Mouse (Mus musculus) forebrain, embryonic 14.5 days (tissue): ENCODE results near the gene Ralgps1. TPM values are rescaled to one million over a fixed set of nuclear protein-coding genes. Genes with fewer than 3 reads are reported as not detected.
A peak's percentile ranks its signal among the peaks of the same experiment; 100 is the strongest.

ENCODE experiments used
- ATAC-seq: fragments of 200-750 bp; cut with Nextera tagmentation; 2 replicates; pipeline ENCODE4 v1.8.0; 2017; ENCODE audit warnings: mild to moderate bottlenecking, moderate library complexity
- DNase-seq: peaks from one replicate; pipeline ENCODE4 v3.0.0-alpha.2; 2015; ENCODE audit warnings: low spot score
- H3K27ac ChIP-seq: fragments of 300-500 bp; sonication (generic); 2 replicates; pipeline ENCODE4 v1.5.1; 2014; ENCODE audit warnings: low read depth, mild to moderate bottlenecking, control low read depth, low read length, moderate library complexity
- H3K27me3 ChIP-seq: fragments of 300-500 bp; sonication (generic); replicated peaks from 2 replicates; pipeline ENCODE4 v1.6.1; 2014; ENCODE audit warnings: low read length, control low read depth, mixed read lengths; ENCODE audit not compliant: control insufficient read depth, insufficient read depth
- H3K36me3 ChIP-seq: fragments of 300-500 bp; sonication (generic); 2 replicates; pipeline ENCODE4 v1.6.1; 2014; ENCODE audit warnings: low read length, control low read depth; ENCODE audit not compliant: control insufficient read depth, insufficient read depth
- H3K4me1 ChIP-seq: fragments of 300-500 bp; sonication (generic); 2 replicates; pipeline ENCODE4 v1.6.1; 2014; ENCODE audit warnings: antibody characterized with exemption, low read length, control low read depth; ENCODE audit not compliant: control insufficient read depth, insufficient read depth
- H3K4me2 ChIP-seq: fragments of 300-500 bp; sonication (generic); 2 replicates; pipeline ENCODE4 v1.6.1; 2014; ENCODE audit warnings: mild to moderate bottlenecking, control low read depth, low read length
- H3K4me3 ChIP-seq: fragments of 300-500 bp; sonication (generic); 2 replicates; pipeline ENCODE4 v1.5.1; 2014; ENCODE audit warnings: low read depth, low read length, control low read depth
- H3K9ac ChIP-seq: fragments of 300-500 bp; sonication (generic); 2 replicates; pipeline ENCODE4 v1.6.1; 2014; ENCODE audit warnings: mild to moderate bottlenecking, low read length, control low read depth, moderate library complexity
- H3K9me3 ChIP-seq: fragments of 300-500 bp; sonication (generic); replicated peaks from 2 replicates; pipeline ENCODE4 v1.6.1; 2016; ENCODE audit warnings: low read length, control low read depth, mixed read lengths; ENCODE audit not compliant: control insufficient read depth
- WGBS: fragments of 180-500 bp; shearing (Covaris S2); extraction: QIAGEN DNeasy Blood & Tissue Kit; methylation state at CpG from one replicate; pipeline ENCODE4 v1.1.7; 2014; 5-methylcytosine and 5-hydroxymethylcytosine counted together
- polyA plus RNA-seq: library from polyadenylated mRNA; unstranded; fragments of >200 nt; fragmentation: Nextera tagmentation; extraction: Ambion mirVana; gene quantifications from 2 replicates; pipeline ENCODE4 v1.2.1, GENCODE M21; 2014

Gene Ralgps1
- polyA plus RNA-seq, 1 experiment from 2014 or later, result 32.6 TPM

DNA sequence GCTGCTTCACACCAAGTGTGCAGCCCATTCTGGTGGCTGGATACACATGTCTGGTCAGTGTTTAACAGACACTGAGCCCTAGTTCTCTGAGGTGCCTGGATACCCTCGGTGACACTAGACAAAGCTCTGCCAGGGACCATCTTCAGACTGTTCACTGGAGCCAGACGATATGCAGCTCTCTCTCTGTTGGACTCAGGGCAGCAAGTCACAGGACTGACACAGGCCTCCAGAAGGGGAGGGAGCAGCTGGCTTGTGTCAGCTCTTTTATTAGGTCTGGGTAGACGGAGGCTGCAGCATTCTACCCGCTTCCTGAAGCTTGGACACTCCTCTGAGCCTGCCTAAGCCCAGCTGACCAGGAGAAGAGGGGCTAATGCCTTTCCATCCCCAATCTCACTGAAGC lies 164.2 kb downstream of the Ralgps1 start:
- no peak overlapping the region for H3K27ac ChIP-seq
- no peak overlapping the region for H3K4me2 ChIP-seq
- H3K9ac ChIP-seq, result no peak overlapping the region
- DNase-seq (no peak), ATAC-seq (no peak)
- no peaks in the 10 kb centered on the region for H3K27me3 ChIP-seq
- H3K4me3 ChIP-seq, result no peak overlapping the region
- no peaks in the 10 kb centered on the region for H3K9me3 ChIP-seq
- WGBS, result 42% methylated on average over 4 of the region's 4 CpGs
- H3K4me1 ChIP-seq, result peaks cover 10% of the 10 kb centered on the region
- no peaks in the 10 kb centered on the region for H3K36me3 ChIP-seq

DNA sequence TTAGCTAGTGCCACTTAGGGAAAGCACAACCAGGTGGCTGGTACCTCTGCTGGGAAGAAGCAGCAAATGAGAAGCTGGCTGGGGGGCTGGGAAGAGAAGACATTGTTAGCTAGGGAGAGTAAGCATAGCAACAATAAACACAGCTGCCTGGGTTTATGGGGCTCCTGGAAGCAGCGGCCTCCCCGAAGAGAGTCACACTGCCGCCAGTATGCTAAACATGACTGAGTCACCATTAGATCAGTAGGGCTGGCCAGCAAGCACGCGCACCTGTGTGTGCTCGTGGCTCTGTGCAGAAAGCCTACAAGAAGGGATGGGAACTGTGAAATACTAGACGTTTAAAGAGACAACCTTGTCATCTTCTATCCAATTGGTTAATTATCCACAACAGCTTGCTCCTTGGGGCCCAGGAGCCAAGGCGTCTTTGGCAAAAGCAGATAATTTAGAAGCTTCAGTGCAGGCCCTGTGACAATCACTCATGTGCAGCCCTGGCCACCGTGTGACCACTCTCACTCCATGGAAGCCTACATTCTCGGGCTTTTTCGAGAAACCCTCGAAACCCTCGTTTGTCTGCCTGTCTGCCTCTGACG lies 165.3 kb downstream of the Ralgps1 start:
- Histone ChIP-seq H3K27me3 (no peaks in the 10 kb centered on the region), H3K4me3 (no peak overlapping the region), H3K36me3 (no peaks in the 10 kb centered on the region), H3K4me1 (peaks cover 10% of the 10 kb centered on the region), H3K27ac (peak overlapping the region; percentile 39; the same call in 1 of the 2 replicates), H3K4me2 (no peak overlapping the region), H3K9me3 (no peaks in the 10 kb centered on the region), H3K9ac (0 out of 2 replicates have a peak overlapping the region, but pooled peaks have one; percentile 13)
- ATAC-seq, result no peak
- 56% methylated on average over 14 of the region's 14 CpGs for WGBS
- DNase-seq, result no peak

DNA sequence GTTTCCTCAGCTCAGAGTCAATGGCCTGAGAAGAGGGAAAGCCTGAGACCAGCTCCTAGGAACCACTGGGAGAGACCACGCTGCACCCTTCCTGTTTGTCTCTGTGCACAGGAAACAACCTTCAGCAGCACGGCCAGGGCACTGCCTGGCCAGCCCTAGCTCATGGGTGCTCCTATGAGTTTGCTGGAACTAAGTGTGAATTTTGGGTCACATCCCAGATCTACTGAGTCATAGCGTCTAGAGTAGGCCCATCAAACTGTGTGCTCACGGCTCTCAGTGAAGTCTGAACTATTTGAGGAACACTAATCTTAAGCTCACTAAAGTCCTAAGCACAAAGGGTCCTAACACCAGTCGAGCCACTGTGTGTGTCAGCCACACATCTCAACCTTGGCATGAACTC lies 166.3 kb downstream of the Ralgps1 start:
- ATAC-seq, result no peak
- H3K4me2 ChIP-seq, result no peak overlapping the region

DNA sequence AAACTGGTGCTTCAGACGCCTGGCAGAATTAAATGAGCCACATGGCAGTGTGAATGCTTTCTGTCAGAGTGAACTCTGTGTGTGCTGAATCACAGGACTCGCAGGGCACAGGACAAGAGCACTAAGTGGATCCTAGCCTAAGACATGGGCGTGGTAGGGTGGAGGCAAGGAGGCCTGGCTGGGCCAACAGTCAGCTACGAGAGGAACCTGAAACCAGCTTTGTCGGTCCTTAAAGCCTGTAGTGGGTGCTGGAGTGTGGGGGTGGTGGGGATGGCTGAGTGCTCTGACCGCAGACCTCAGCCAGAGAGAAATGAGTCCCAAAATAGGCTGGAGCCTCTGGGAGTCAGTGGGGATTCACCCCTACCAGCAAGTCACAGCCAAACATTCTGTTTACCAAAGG lies 168.0 kb downstream of the Ralgps1 start:
- Histone ChIP-seq H3K4me3 (no peak overlapping the region), H3K9ac (no peak overlapping the region), H3K27ac (no peak overlapping the region), H3K4me1 (peaks cover 8% of the 10 kb centered on the region), H3K4me2 (no peak overlapping the region), H3K36me3 (0 out of 2 replicates have a peak, but pooled peaks cover 2% of the 10 kb centered on the region), H3K27me3 (no peaks in the 10 kb centered on the region), H3K9me3 (no peaks in the 10 kb centered on the region)
- ATAC-seq, result no peak
- peak; percentile 32 for DNase-seq
- WGBS, result 43% methylated on average over 6 of the region's 6 CpGs

More for the DNA sequence above, 166.3 kb downstream of the Ralgps1 start:
- H3K27me3 ChIP-seq, result no peaks in the 10 kb centered on the region
- H3K9ac ChIP-seq, result no peak overlapping the region
- H3K27ac ChIP-seq, result no peak overlapping the region
- 85% methylated on average over 5 of the region's 5 CpGs for WGBS
- no peaks in the 10 kb centered on the region for H3K9me3 ChIP-seq
- no peak overlapping the region for H3K4me3 ChIP-seq
- H3K4me1 ChIP-seq, result peaks cover 8% of the 10 kb centered on the region
- 0 out of 2 replicates have a peak, but pooled peaks cover 1% of the 10 kb centered on the region for H3K36me3 ChIP-seq
- DNase-seq, result no peak

GRCm38 (mm10) chr2:33200368-33201068 lies 170.8 kb downstream of the Ralgps1 start:
- Histone ChIP-seq H3K4me3 (no peak overlapping the region), H3K36me3 (0 out of 2 replicates have a peak, but pooled peaks cover 2% of the 10 kb centered on the region), H3K27ac (no peak overlapping the region), H3K9ac (no peak overlapping the region), H3K27me3 (no peaks in the 10 kb centered on the region), H3K4me1 (no peaks in the 10 kb centered on the region), H3K9me3 (no peaks in the 10 kb centered on the region), H3K4me2 (no peak overlapping the region)
- ATAC-seq (no peak), DNase-seq (no peak)
- 76% methylated on average over 14 of the region's 14 CpGs for WGBS

GRCm38 (mm10) chr2:33189976-33190375 lies 181.3 kb downstream of the Ralgps1 start:
- Histone ChIP-seq H3K4me3 (no peak overlapping the region), H3K27me3 (no peaks in the 10 kb centered on the region), H3K4me2 (no peak overlapping the region), H3K36me3 (no peaks in the 10 kb centered on the region), H3K27ac (no peak overlapping the region), H3K9me3 (no peaks in the 10 kb centered on the region), H3K9ac (no peak overlapping the region), H3K4me1 (no peaks in the 10 kb centered on the region)
- WGBS, result 58% methylated on average over 3 of the region's 3 CpGs
- DNase-seq (peak; percentile 27), ATAC-seq (peak; percentile 20; the same call in 1 of the 2 replicates)

DNA sequence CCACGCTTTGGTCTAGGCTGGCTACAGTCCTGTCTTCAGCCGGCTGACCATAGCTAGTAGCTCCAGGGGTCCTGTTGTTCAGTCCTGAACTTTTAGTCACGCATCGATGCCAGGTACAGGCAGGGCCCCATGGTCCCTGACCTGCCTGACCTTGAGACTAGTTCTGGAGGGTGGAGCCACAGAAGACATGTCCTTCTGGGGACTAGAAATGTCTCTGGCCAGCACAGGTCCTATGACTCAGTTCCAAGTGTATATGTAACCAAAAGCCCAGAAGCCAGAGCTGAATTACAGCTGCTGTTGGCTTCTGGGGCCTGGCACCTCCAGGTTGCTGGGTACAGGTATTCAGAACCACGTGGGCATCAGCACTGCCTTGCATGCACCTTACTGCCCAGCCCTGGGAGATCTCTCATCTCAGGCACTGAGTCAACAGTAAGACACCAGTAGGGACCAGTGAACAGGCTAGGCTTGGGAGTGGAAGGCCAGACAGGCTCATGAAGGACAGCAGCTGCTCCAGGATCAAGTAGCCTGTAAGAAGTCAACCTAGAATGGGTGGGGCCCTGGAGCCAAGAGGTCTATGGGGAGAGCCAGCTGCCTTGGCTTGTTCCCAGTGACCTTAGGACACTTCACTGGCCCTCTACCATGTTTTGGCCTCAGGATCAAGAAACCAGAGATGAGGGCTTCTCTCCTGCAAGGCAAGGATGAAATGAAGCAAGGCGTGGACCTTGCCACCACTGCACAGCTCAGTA lies 182.2 kb downstream of the Ralgps1 start:
- Histone ChIP-seq H3K4me2 (no peak overlapping the region), H3K4me3 (no peak overlapping the region), H3K36me3 (no peaks in the 10 kb centered on the region), H3K4me1 (no peaks in the 10 kb centered on the region), H3K27ac (no peak overlapping the region), H3K27me3 (no peaks in the 10 kb centered on the region), H3K9me3 (no peaks in the 10 kb centered on the region), H3K9ac (no peak overlapping the region)
- WGBS, result 90% methylated on average over 6 of the region's 6 CpGs
- ATAC-seq, result no peak
- DNase-seq, result no peak

GRCm38 (mm10) chr2:33187874-33188273 lies 183.4 kb downstream of the Ralgps1 start:
- ATAC-seq, result no peak
- Histone ChIP-seq H3K9ac (no peak overlapping the region), H3K9me3 (no peaks in the 10 kb centered on the region), H3K4me2 (no peak overlapping the region), H3K4me1 (no peaks in the 10 kb centered on the region), H3K4me3 (no peak overlapping the region), H3K27me3 (no peaks in the 10 kb centered on the region), H3K27ac (no peak overlapping the region), H3K36me3 (no peaks in the 10 kb centered on the region)
- 89% methylated on average over 2 of the region's 2 CpGs for WGBS
- DNase-seq, result no peak
